Mouse (Mus musculus): Measurements from ENCODE around the gene Cntf. TPM values are rescaled to one million over a fixed set of nuclear protein-coding genes. Genes with fewer than 3 reads are reported as not detected.
"Not testable (repeated sequence)": the region's sequence is repeated elsewhere in the genome, so short reads cannot be mapped to it uniquely, and the experiment has no call there.

The Cntf gene
- polyA plus RNA-seq, 1 experiment from 2014 or later, result 1.5 TPM

DNA sequence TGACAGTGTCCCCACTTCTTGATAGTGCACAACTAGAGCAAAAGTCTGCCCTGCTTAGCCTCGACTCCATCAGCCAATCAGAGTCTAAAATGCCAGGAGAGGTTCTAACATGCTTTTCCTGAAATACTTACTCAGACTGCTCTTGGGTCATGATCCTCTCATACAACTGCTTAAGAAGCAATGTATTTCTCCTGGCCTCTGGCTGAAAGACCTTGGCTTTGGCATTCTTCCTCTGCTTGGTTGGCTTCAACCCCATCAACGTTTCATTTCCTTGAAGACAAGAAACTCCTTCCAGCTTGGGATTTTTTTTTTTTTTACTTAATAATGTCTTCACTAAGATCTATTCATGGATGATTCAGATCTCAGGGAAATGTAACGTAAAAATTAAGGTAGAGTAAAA is 9.1 kb downstream of the Cntf start:
- Histone ChIP-seq H3K4me1 (no peaks in the 10 kb centered on the region), H3K4me3 (no peak overlapping the region), H3K27ac (replicated peaks) (no peak overlapping the region), H3K27me3 (ENCODE audit: low read depth, poor library complexity, severe bottlenecking) (no peaks in the 10 kb centered on the region), H3K36me3 (peaks cover under 1% of the 10 kb centered on the region; the same call in 1 of the 2 replicates), H3K9me3 (replicated peaks) (no peaks in the 10 kb centered on the region)
- WGBS, result 80% methylated on average over 3 of the region's 3 CpGs
- DNase-seq (ENCODE audit: low spot score), result no peak

- no peak overlapping the region for H3K4me3 ChIP-seq
- DNase-seq (ENCODE audit: low spot score), result no peak
- H3K27me3 ChIP-seq (ENCODE audit: low read depth, poor library complexity, severe bottlenecking), result no peaks in the 10 kb centered on the region
- H3K36me3 ChIP-seq, result no peaks in the 10 kb centered on the region
- no peaks in the 10 kb centered on the region for H3K9me3 ChIP-seq (replicated peaks)
- 80% methylated on average over 2 of the region's 2 CpGs for WGBS
- no peak overlapping the region for H3K27ac ChIP-seq (replicated peaks)
- H3K4me1 ChIP-seq, result no peaks in the 10 kb centered on the region
Observed at GRCm38 (mm10) chr19:12731950-12732349, 33.5 kb downstream of the Cntf start.

GRCm38 (mm10) chr19:12731036-12731435 is 34.4 kb downstream of the Cntf start:
- no peak for DNase-seq (ENCODE audit: low spot score)
- Histone ChIP-seq H3K9me3 (replicated peaks) (no peaks in the 10 kb centered on the region), H3K27me3 (ENCODE audit: low read depth, poor library complexity, severe bottlenecking) (no peaks in the 10 kb centered on the region), H3K36me3 (no peaks in the 10 kb centered on the region), H3K27ac (replicated peaks) (no peak overlapping the region), H3K4me1 (no peaks in the 10 kb centered on the region), H3K4me3 (no peak overlapping the region)
- WGBS, result 70% methylated on average over 1 of the region's 1 CpGs

GRCm38 (mm10) chr19:12725851-12726250 is 39.6 kb downstream of the Cntf start:
- H3K36me3 ChIP-seq, result no peaks in the 10 kb centered on the region
- no peak overlapping the region for H3K4me3 ChIP-seq
- DNase-seq (ENCODE audit: low spot score), result no peak
- no peaks in the 10 kb centered on the region for H3K4me1 ChIP-seq
- no peak overlapping the region for H3K27ac ChIP-seq (replicated peaks)
- WGBS, result 80% methylated on average over 1 of the region's 1 CpGs
- H3K9me3 ChIP-seq (replicated peaks), result no peaks in the 10 kb centered on the region
- no peaks in the 10 kb centered on the region for H3K27me3 ChIP-seq (ENCODE audit: low read depth, poor library complexity, severe bottlenecking)

GRCm38 (mm10) chr19:12722308-12722707 is 43.1 kb downstream of the Cntf start:
- Histone ChIP-seq H3K27me3 (ENCODE audit: low read depth, poor library complexity, severe bottlenecking) (no peaks in the 10 kb centered on the region), H3K4me1 (no peaks in the 10 kb centered on the region), H3K36me3 (no peaks in the 10 kb centered on the region), H3K27ac (replicated peaks) (no peak overlapping the region), H3K4me3 (no peak overlapping the region), H3K9me3 (replicated peaks) (no peaks in the 10 kb centered on the region)
- no peak for DNase-seq (ENCODE audit: low spot score)
- 84% methylated on average over 3 of the region's 3 CpGs for WGBS

DNA sequence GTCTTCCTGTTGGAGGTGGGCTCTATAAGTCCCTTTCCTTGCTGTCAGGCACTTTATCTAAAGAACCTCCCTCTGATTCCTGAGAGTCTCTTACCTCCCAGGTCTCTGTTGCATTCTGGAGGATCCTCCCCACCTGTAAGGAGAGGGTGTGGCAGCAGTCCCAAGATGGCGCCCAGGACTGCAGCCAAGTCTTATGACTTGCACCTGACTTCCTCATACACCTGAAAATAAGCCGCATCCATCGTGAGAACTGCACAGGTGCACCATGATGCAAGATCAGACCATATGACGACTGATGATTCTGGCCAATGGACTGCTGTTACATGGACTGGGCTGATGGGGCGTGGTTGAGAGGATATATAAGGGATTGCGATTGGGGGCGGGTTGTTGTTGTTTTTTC is 43.8 kb downstream of the Cntf start:
- not testable (repeated sequence) for H3K27ac ChIP-seq (replicated peaks); H3K4me1 ChIP-seq; H3K4me3 ChIP-seq; H3K9me3 ChIP-seq (replicated peaks); H3K36me3 ChIP-seq; H3K27me3 ChIP-seq (ENCODE audit: low read depth, poor library complexity, severe bottlenecking); DNase-seq (ENCODE audit: low spot score)
- 94% methylated on average over 7 of the region's 7 CpGs for WGBS

DNA sequence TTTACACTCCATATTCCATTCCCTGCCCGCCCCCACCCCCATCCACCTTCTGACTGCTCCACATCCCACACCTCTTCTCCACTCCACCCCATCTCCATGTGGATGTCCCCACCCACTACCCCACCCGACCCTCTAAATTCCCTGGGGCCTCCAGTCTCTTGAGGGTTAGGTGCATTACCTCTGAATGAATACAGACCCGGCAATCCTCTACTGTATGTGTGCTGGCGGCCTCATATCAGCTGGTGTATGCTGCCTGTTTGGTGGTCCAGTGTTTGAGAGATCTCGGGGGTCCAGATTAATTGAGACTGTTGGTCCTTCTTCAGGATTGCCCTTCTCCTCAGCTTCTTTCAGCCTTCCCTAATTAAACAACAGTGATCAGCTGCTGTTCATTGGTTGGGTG is 44.5 kb downstream of the Cntf start:
- not testable (repeated sequence) for H3K4me1 ChIP-seq; H3K27ac ChIP-seq (replicated peaks); DNase-seq (ENCODE audit: low spot score); H3K27me3 ChIP-seq (ENCODE audit: low read depth, poor library complexity, severe bottlenecking); H3K4me3 ChIP-seq; H3K36me3 ChIP-seq; H3K9me3 ChIP-seq (replicated peaks)
- WGBS, result 89% methylated on average over 5 of the region's 5 CpGs

DNA sequence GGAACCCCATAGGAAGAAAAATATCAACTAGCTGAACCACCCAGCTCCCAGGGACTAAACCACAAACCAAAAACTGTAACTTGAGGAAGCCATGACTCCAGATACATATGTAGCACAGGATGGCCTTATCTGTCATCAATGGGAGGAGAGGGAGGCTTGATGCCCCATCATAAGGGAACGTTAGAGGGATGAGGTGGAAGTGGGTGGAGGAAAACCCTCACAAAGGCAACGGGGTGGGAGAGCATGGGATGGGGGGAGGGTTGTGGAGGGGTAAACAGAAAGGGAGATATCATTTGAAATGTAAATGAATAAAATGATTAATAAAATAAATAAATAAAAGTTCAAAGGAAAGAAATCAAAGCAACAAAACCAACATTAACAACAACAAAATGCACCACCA is 45.0 kb downstream of the Cntf start:
- H3K27me3 ChIP-seq (ENCODE audit: low read depth, poor library complexity, severe bottlenecking), result no peaks in the 10 kb centered on the region
- DNase-seq (ENCODE audit: low spot score), result no peak
- H3K27ac ChIP-seq (replicated peaks), result no peak overlapping the region
- H3K4me1 ChIP-seq, result no peaks in the 10 kb centered on the region
- no peaks in the 10 kb centered on the region for H3K36me3 ChIP-seq
- no peak overlapping the region for H3K4me3 ChIP-seq
- no peaks in the 10 kb centered on the region for H3K9me3 ChIP-seq (replicated peaks)
- WGBS, result 75% methylated on average over 2 of the region's 2 CpGs

GRCm38 (mm10) chr19:12719189-12719588 is 46.2 kb downstream of the Cntf start:
- H3K4me3 ChIP-seq, result no peak overlapping the region
- 84% methylated on average over 6 of the region's 6 CpGs for WGBS

More at GRCm38 (mm10) chr19:12719189-12719588, 46.2 kb downstream of the Cntf start:
- Histone ChIP-seq H3K4me1 (no peaks in the 10 kb centered on the region), H3K9me3 (replicated peaks) (no peaks in the 10 kb centered on the region), H3K27ac (replicated peaks) (no peak overlapping the region), H3K27me3 (ENCODE audit: low read depth, poor library complexity, severe bottlenecking) (no peaks in the 10 kb centered on the region), H3K36me3 (no peaks in the 10 kb centered on the region)
- DNase-seq (ENCODE audit: low spot score), result no peak

Other genes with a start within 250 kb of the Cntf start
- 20.9 and 21.0 TPM in 2 replicates for gene Fam111a, start 219.9 kb downstream of the Cntf start, polyA plus RNA-seq (2016; fragmentation: Nextera tagmentation; extraction: Ambion mirVana)
- not detected in 2 replicates for gene Gm4952, start 165.7 kb downstream of the Cntf start, polyA plus RNA-seq (2016; fragmentation: Nextera tagmentation; extraction: Ambion mirVana)
- gene Glyat, start 132.3 kb downstream of the Cntf start, polyA plus RNA-seq (2016; fragmentation: Nextera tagmentation; extraction: Ambion mirVana), result not detected in 2 replicates
- not detected in 2 replicates for gene Olfr1442, start 95.2 kb downstream of the Cntf start, polyA plus RNA-seq (2016; fragmentation: Nextera tagmentation; extraction: Ambion mirVana)
- not detected in 2 replicates for gene Olfr1443, start 87.5 kb downstream of the Cntf start, polyA plus RNA-seq (2016; fragmentation: Nextera tagmentation; extraction: Ambion mirVana)
- gene Keg1, start 69.8 kb downstream of the Cntf start, polyA plus RNA-seq (2016; fragmentation: Nextera tagmentation; extraction: Ambion mirVana), result not detected in 2 replicates
- gene Zfp91, start 30.5 kb upstream of the Cntf start, polyA plus RNA-seq (2016; fragmentation: Nextera tagmentation; extraction: Ambion mirVana), result 13.3 and 15.6 TPM in 2 replicates
- 1.2 TPM in 2 replicates for gene Lpxn, start 30.6 kb upstream of the Cntf start, polyA plus RNA-seq (2016; fragmentation: Nextera tagmentation; extraction: Ambion mirVana)
- gene Gm5244, start 81.0 kb upstream of the Cntf start, polyA plus RNA-seq (2016; fragmentation: Nextera tagmentation; extraction: Ambion mirVana), result not detected in 2 replicates
- not detected in 2 replicates for gene Olfr1444, start 91.7 kb upstream of the Cntf start, polyA plus RNA-seq (2016; fragmentation: Nextera tagmentation; extraction: Ambion mirVana)
- gene Olfr1445, start 118.2 kb upstream of the Cntf start, polyA plus RNA-seq (2016; fragmentation: Nextera tagmentation; extraction: Ambion mirVana), result not detected in 2 replicates
- not detected in 2 replicates for gene Olfr1446, start 127.9 kb upstream of the Cntf start, polyA plus RNA-seq (2016; fragmentation: Nextera tagmentation; extraction: Ambion mirVana)
- not detected in 2 replicates for gene Olfr1447, start 138.1 kb upstream of the Cntf start, polyA plus RNA-seq (2016; fragmentation: Nextera tagmentation; extraction: Ambion mirVana)
- gene Olfr1448, start 158.8 kb upstream of the Cntf start, polyA plus RNA-seq (2016; fragmentation: Nextera tagmentation; extraction: Ambion mirVana), result not detected in 2 replicates
- gene Olfr1449, start 165.2 kb upstream of the Cntf start, polyA plus RNA-seq (2016; fragmentation: Nextera tagmentation; extraction: Ambion mirVana), result not detected in 2 replicates
- not detected in 2 replicates for gene Olfr1450, start 184.6 kb upstream of the Cntf start, polyA plus RNA-seq (2016; fragmentation: Nextera tagmentation; extraction: Ambion mirVana)
- not detected in 2 replicates for gene Olfr1451, start 229.4 kb upstream of the Cntf start, polyA plus RNA-seq (2016; fragmentation: Nextera tagmentation; extraction: Ambion mirVana)